Mouse (Mus musculus): Measurements from ENCODE around the gene Nkg7. TPM values are rescaled to one million over a fixed set of nuclear protein-coding genes. Genes with fewer than 3 reads are reported as not detected.
A peak's percentile ranks its signal among the peaks of the same experiment; 100 is the strongest.

The Nkg7 gene
- polyA plus RNA-seq, 1 experiment from 2014 or later = 3.8 TPM

GRCm38 (mm10) chr7:43417298-43417697, 19.6 kb upstream of the Nkg7 start:
- Histone ChIP-seq H3K4me2 (no peak overlapping the region), H3K4me3 (ENCODE audit: low read depth, low read length) (no peak overlapping the region), H3K9ac (ENCODE audit: low read depth, low read length) (no peak overlapping the region), H3K36me3 (ENCODE audit: control insufficient read depth, insufficient read depth, low read length) (no peaks in the 10 kb centered on the region), H3K27me3 (replicated peaks; ENCODE audit: control insufficient read depth, insufficient read depth, low read length) (no peaks in the 10 kb centered on the region), H3K9me3 (ENCODE audit: control insufficient read depth, low read length) (peaks cover 3% of the 10 kb centered on the region; the same call in 1 of the 2 replicates), H3K27ac (ENCODE audit: low read depth, low read length) (no peak overlapping the region), H3K4me1 (replicated peaks; ENCODE audit: control insufficient read depth, insufficient read depth, low read length) (no peaks in the 10 kb centered on the region)
- no peak for ATAC-seq (replicated peaks; ENCODE audit: low FRiP score)
- no peak for DNase-seq (ENCODE audit: low spot score)
- WGBS = 80% methylated on average over 10 of the region's 10 CpGs

GRCm38 (mm10) chr7:43422995-43423617, 13.8 kb upstream of the Nkg7 start:
- no peaks in the 10 kb centered on the region for H3K36me3 ChIP-seq (ENCODE audit: control insufficient read depth, insufficient read depth, low read length)
- no peaks in the 10 kb centered on the region for H3K9me3 ChIP-seq (ENCODE audit: control insufficient read depth, low read length)
- H3K27ac ChIP-seq (ENCODE audit: low read depth, low read length) = no peak overlapping the region
- WGBS = 17% methylated on average over 11 of the region's 11 CpGs
- H3K4me2 ChIP-seq = peak overlapping the region; percentile 35
- DNase-seq (ENCODE audit: low spot score) = peak; percentile 72
- ATAC-seq (replicated peaks; ENCODE audit: low FRiP score) = peak; percentile 90
- H3K4me1 ChIP-seq (replicated peaks; ENCODE audit: control insufficient read depth, insufficient read depth, low read length) = peaks cover 3% of the 10 kb centered on the region; the same call in 1 of the 2 replicates
- H3K27me3 ChIP-seq (replicated peaks; ENCODE audit: control insufficient read depth, insufficient read depth, low read length) = no peaks in the 10 kb centered on the region
- no peak overlapping the region for H3K4me3 ChIP-seq (ENCODE audit: low read depth, low read length)
- no peak overlapping the region for H3K9ac ChIP-seq (ENCODE audit: low read depth, low read length)

GRCm38 (mm10) chr7:43423991-43424625, 12.8 kb upstream of the Nkg7 start:
- Histone ChIP-seq H3K27me3 (replicated peaks; ENCODE audit: control insufficient read depth, insufficient read depth, low read length) (no peaks in the 10 kb centered on the region), H3K4me2 (no peak overlapping the region), H3K9me3 (ENCODE audit: control insufficient read depth, low read length) (no peaks in the 10 kb centered on the region), H3K4me1 (replicated peaks; ENCODE audit: control insufficient read depth, insufficient read depth, low read length) (peaks cover 3% of the 10 kb centered on the region; the same call in 1 of the 2 replicates), H3K9ac (ENCODE audit: low read depth, low read length) (no peak overlapping the region), H3K36me3 (ENCODE audit: control insufficient read depth, insufficient read depth, low read length) (no peaks in the 10 kb centered on the region), H3K27ac (ENCODE audit: low read depth, low read length) (no peak overlapping the region), H3K4me3 (ENCODE audit: low read depth, low read length) (no peak overlapping the region)
- 76% methylated on average over 3 of the region's 3 CpGs for WGBS
- ATAC-seq (replicated peaks; ENCODE audit: low FRiP score) = no peak
- no peak for DNase-seq (ENCODE audit: low spot score)

DNA sequence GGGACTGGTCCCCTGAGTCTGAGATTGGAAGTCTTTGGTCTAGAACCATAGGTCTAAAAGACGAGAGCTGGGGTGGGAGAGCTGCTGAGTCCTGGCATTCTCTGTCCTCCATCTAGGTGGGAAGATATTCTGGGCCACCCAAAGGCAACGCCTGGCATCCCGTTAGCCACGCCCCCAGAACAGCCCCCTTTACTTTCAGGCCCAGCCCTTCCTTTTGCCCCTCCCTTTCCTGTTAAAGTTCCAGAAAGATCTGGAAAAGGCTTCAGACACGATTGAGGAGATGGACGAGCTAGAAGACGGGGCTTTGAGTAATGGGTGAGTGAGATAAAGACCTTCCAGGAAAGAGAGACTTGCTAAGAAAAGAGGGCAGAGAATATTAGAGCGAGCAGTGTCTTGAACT, 9.5 kb upstream of the Nkg7 start, which contains the start of gene Lim2:
Gene Lim2, plus strand, starts transcription at position 265 of the 400 bp plus-strand sequence.
- DNase-seq (ENCODE audit: low spot score) = no peak
- Histone ChIP-seq H3K4me2 (no peak within 1 kb of the TSS), H3K27ac (ENCODE audit: low read depth, low read length) (no peak within 1 kb of the TSS), H3K36me3 (ENCODE audit: control insufficient read depth, insufficient read depth, low read length) (no peaks in the 10 kb centered on the region), H3K27me3 (replicated peaks; ENCODE audit: control insufficient read depth, insufficient read depth, low read length) (no peaks in the 10 kb centered on the region), H3K4me3 (ENCODE audit: low read depth, low read length) (no peak within 1 kb of the TSS), H3K9ac (ENCODE audit: low read depth, low read length) (no peak within 1 kb of the TSS), H3K9me3 (ENCODE audit: control insufficient read depth, low read length) (no peaks in the 10 kb centered on the region), H3K4me1 (replicated peaks; ENCODE audit: control insufficient read depth, insufficient read depth, low read length) (peaks cover 3% of the 10 kb centered on the region; the same call in 1 of the 2 replicates)
- WGBS = 66% methylated on average over 8 of the region's 8 CpGs
- ATAC-seq (replicated peaks; ENCODE audit: low FRiP score) = no peak

DNA sequence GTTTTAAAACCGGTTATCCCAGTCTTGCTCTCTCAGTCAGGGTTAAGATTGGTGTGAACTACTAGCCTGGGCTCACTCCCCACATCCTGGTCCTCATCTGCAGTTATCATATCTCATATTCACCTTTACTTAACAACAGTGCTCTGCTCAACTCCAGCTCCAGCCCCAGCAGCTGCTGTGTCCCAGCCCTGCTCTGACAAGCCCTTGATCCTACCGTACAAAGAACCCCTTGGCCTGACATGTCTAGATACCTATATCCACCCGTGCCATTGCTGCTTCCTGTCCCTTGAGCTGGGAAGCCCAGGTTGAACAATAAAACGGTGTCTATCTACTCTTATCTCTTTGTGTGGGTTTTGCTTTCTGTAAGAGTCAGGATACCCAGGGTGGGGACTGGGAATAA, 7.4 kb upstream of the Nkg7 start:
- no peak overlapping the region for H3K4me2 ChIP-seq
- no peaks in the 10 kb centered on the region for H3K27me3 ChIP-seq (replicated peaks; ENCODE audit: control insufficient read depth, insufficient read depth, low read length)
- no peak for ATAC-seq (replicated peaks; ENCODE audit: low FRiP score)
- H3K9ac ChIP-seq (ENCODE audit: low read depth, low read length) = no peak overlapping the region
- no peak overlapping the region for H3K4me3 ChIP-seq (ENCODE audit: low read depth, low read length)
- 39% methylated on average over 4 of the region's 4 CpGs for WGBS
- DNase-seq (ENCODE audit: low spot score) = no peak
- H3K9me3 ChIP-seq (ENCODE audit: control insufficient read depth, low read length) = no peaks in the 10 kb centered on the region
- H3K27ac ChIP-seq (ENCODE audit: low read depth, low read length) = no peak overlapping the region
- H3K4me1 ChIP-seq (replicated peaks; ENCODE audit: control insufficient read depth, insufficient read depth, low read length) = no peaks in the 10 kb centered on the region
- no peaks in the 10 kb centered on the region for H3K36me3 ChIP-seq (ENCODE audit: control insufficient read depth, insufficient read depth, low read length)

GRCm38 (mm10) chr7:43432891-43433290, 4.0 kb upstream of the Nkg7 start:
- Histone ChIP-seq H3K9me3 (ENCODE audit: control insufficient read depth, low read length) (no peaks in the 10 kb centered on the region), H3K27me3 (replicated peaks; ENCODE audit: control insufficient read depth, insufficient read depth, low read length) (no peaks in the 10 kb centered on the region), H3K4me3 (ENCODE audit: low read depth, low read length) (no peak overlapping the region), H3K36me3 (ENCODE audit: control insufficient read depth, insufficient read depth, low read length) (no peaks in the 10 kb centered on the region), H3K4me1 (replicated peaks; ENCODE audit: control insufficient read depth, insufficient read depth, low read length) (no peaks in the 10 kb centered on the region), H3K4me2 (no peak overlapping the region), H3K27ac (ENCODE audit: low read depth, low read length) (no peak overlapping the region), H3K9ac (ENCODE audit: low read depth, low read length) (no peak overlapping the region)
- 79% methylated on average over 4 of the region's 4 CpGs for WGBS
- no peak for DNase-seq (ENCODE audit: low spot score)
- no peak for ATAC-seq (replicated peaks; ENCODE audit: low FRiP score)

DNA sequence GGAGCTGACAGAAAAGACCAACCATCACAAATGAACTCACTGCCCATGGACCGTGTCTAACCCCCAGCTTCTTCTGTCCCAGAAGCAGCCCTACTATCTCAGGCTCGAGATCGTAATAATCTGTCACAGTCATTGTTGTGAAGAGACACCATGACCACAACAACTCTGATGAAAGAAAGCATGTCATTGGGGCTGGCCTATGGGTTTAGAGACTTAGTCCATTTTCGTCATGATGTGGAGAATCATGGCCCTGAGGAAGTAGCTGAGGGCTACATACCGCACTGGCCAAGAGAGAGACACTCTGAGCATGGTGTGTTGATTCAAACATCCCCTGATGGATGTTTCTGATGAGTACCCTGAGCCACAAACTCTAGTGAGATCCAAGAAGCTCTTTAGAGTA, 2.2 kb upstream of the Nkg7 start:
- Histone ChIP-seq H3K4me1 (replicated peaks; ENCODE audit: control insufficient read depth, insufficient read depth, low read length) (no peaks in the 10 kb centered on the region), H3K9me3 (ENCODE audit: control insufficient read depth, low read length) (no peaks in the 10 kb centered on the region), H3K4me3 (ENCODE audit: low read depth, low read length) (no peak overlapping the region), H3K27me3 (replicated peaks; ENCODE audit: control insufficient read depth, insufficient read depth, low read length) (no peaks in the 10 kb centered on the region), H3K27ac (ENCODE audit: low read depth, low read length) (no peak overlapping the region), H3K4me2 (no peak overlapping the region), H3K36me3 (ENCODE audit: control insufficient read depth, insufficient read depth, low read length) (no peaks in the 10 kb centered on the region), H3K9ac (ENCODE audit: low read depth, low read length) (no peak overlapping the region)
- DNase-seq (ENCODE audit: low spot score) (no peak), ATAC-seq (replicated peaks; ENCODE audit: low FRiP score) (no peak)
- WGBS = 83% methylated on average over 5 of the region's 5 CpGs

- no peak overlapping the region for H3K4me3 ChIP-seq (ENCODE audit: low read depth, low read length)
- no peak overlapping the region for H3K9ac ChIP-seq (ENCODE audit: low read depth, low read length)
- no peak overlapping the region for H3K27ac ChIP-seq (ENCODE audit: low read depth, low read length)
- H3K27me3 ChIP-seq (replicated peaks; ENCODE audit: control insufficient read depth, insufficient read depth, low read length) = no peaks in the 10 kb centered on the region
- peaks cover 7% of the 10 kb centered on the region for H3K4me1 ChIP-seq (replicated peaks; ENCODE audit: control insufficient read depth, insufficient read depth, low read length)
- no peaks in the 10 kb centered on the region for H3K36me3 ChIP-seq (ENCODE audit: control insufficient read depth, insufficient read depth, low read length)
- WGBS = 57% methylated on average over 4 of the region's 4 CpGs
- no peak for DNase-seq (ENCODE audit: low spot score)
- no peak overlapping the region for H3K4me2 ChIP-seq
- no peaks in the 10 kb centered on the region for H3K9me3 ChIP-seq (ENCODE audit: control insufficient read depth, low read length)
- ATAC-seq (replicated peaks; ENCODE audit: low FRiP score) = no peak
Observed at GRCm38 (mm10) chr7:43438611-43439010, 1.7 kb downstream of the Nkg7 start.

DNA sequence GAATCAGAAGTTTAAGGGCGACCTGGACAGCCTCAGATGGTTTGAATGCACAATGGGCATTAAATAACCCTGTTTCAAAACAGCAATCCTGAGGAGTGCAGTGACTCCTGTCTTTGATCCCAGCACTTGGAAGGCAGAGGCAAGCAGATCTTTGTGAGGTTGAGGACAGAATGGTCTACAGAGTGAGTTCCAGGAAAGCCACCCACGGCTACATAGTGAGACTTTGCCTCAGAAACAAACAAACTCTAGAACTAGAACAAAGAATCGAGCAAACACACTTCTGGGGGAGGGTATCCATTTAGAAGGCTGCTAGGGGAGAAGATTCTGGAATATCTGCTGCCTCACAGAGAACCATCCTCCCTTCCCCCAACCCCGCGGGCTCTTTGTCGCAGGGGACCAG, 3.6 kb downstream of the Nkg7 start, which contains the start of gene Cldnd2:
Gene Cldnd2, plus strand, starts transcription at position 301 of the 400 bp plus-strand sequence.
- Histone ChIP-seq H3K9ac (ENCODE audit: low read depth, low read length) (no peak within 1 kb of the TSS), H3K27ac (ENCODE audit: low read depth, low read length) (no peak within 1 kb of the TSS), H3K36me3 (ENCODE audit: control insufficient read depth, insufficient read depth, low read length) (no peaks in the 10 kb centered on the region), H3K4me1 (replicated peaks; ENCODE audit: control insufficient read depth, insufficient read depth, low read length) (peaks cover 17% of the 10 kb centered on the region), H3K4me3 (ENCODE audit: low read depth, low read length) (no peak within 1 kb of the TSS), H3K9me3 (ENCODE audit: control insufficient read depth, low read length) (no peaks in the 10 kb centered on the region), H3K27me3 (replicated peaks; ENCODE audit: control insufficient read depth, insufficient read depth, low read length) (no peaks in the 10 kb centered on the region), H3K4me2 (no peak within 1 kb of the TSS)
- WGBS = 82% methylated on average over 6 of the region's 6 CpGs
- DNase-seq (ENCODE audit: low spot score) (no peak), ATAC-seq (replicated peaks; ENCODE audit: low FRiP score) (no peak)

All from liver, embryonic 11.5 days (tissue).